Mouse (Mus musculus) cortical plate, adult 2 months (tissue): Measurements from ENCODE around the gene Szt2. TPM values are rescaled to one million over a fixed set of nuclear protein-coding genes. Genes with fewer than 3 reads are reported as not detected.
A peak's percentile ranks its signal among the peaks of the same experiment; 100 is the strongest.

Experiments
- H3K27ac ChIP-seq: fragments of 200-500 bp; 2 replicates; pipeline ENCODE4 v1.5.1; 2012; ENCODE audit warnings: low read length, control low read depth, inconsistent platforms; ENCODE audit not compliant: insufficient read depth
- H3K4me1 ChIP-seq: fragments of 200-500 bp; 2 replicates; pipeline ENCODE4 v1.6.1; 2011; ENCODE audit warnings: low read length; ENCODE audit not compliant: control insufficient read depth, insufficient read depth
- H3K4me3 ChIP-seq: fragments of 200-500 bp; 2 replicates; pipeline ENCODE4 v1.5.1; 2011; ENCODE audit warnings: mild to moderate bottlenecking, low read length, control low read depth; ENCODE audit not compliant: insufficient read depth
- CTCF ChIP-seq: fragments of 200-500 bp; IDR thresholded peaks from 2 replicates; pipeline ENCODE4 v1.5.1; 2011; ENCODE audit warnings: mild to moderate bottlenecking, control low read depth, low read length; ENCODE audit not compliant: insufficient read depth; ENCODE audit errors: extremely low read depth
- POLR2A ChIP-seq: fragments of 200-500 bp; IDR thresholded peaks from 2 replicates; pipeline ENCODE4 v1.6.1; 2011; ENCODE audit warnings: mild to moderate bottlenecking, low read length, control low read depth; ENCODE audit not compliant: insufficient read depth; ENCODE audit errors: extremely low read depth
- polyA plus RNA-seq: library from polyadenylated mRNA; depleted of rRNA; stranded (reverse); fragments of >200 nt; gene quantifications from 2 replicates; pipeline ENCODE4 v1.2.3, GENCODE M21; 2012

The Szt2 gene
- polyA plus RNA-seq, 1 experiment: 33.4 TPM

GRCm38 (mm10) chr4:118351828-118352227, 57.2 kb downstream of the Szt2 start:
- TF ChIP-seq CTCF: no peak
- TF ChIP-seq POLR2A: no peak
- H3K4me1 ChIP-seq: peaks cover 7% of the 10 kb centered on the region; the same call in 1 of the 2 replicates
- no peak overlapping the region for H3K4me3 ChIP-seq
- H3K27ac ChIP-seq: peak overlapping the region; percentile 28; the same call in 1 of the 2 replicates

- TF ChIP-seq CTCF (no peak), POLR2A (no peak)
- Histone ChIP-seq H3K4me3 (no peak overlapping the region), H3K4me1 (peaks cover 7% of the 10 kb centered on the region; the same call in 1 of the 2 replicates), H3K27ac (no peak overlapping the region)
Measured at GRCm38 (mm10) chr4:118350864-118351263, 58.2 kb downstream of the Szt2 start.

- TF ChIP-seq CTCF: no peak
- TF ChIP-seq POLR2A: no peak
- H3K27ac ChIP-seq: no peak overlapping the region
- H3K4me3 ChIP-seq: no peak overlapping the region
- H3K4me1 ChIP-seq: peaks cover 7% of the 10 kb centered on the region; the same call in 1 of the 2 replicates
Measured at GRCm38 (mm10) chr4:118347529-118348309, 61.4 kb downstream of the Szt2 start.

DNA sequence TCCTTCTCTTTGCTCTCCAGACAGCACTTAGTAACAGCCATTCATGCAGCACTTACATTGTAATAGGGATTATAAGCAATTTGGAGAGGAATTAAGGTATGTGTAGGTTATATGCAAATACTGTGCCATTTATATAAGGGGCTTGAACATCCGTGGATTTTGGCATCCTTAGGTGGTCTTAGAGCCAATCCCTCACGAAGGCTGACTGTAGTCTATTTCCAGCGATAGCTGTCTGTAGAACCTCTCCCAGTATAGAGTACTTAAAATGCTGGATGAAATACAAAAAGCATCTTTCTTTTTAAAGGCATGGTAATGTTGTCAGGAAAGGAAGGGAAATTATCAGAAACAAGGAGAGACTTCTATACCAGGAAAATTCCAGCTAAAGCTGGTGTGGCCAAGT, 67.6 kb downstream of the Szt2 start:
- TF ChIP-seq POLR2A: no peak
- TF ChIP-seq CTCF: no peak
- peaks cover 5% of the 10 kb centered on the region for H3K4me1 ChIP-seq
- H3K27ac ChIP-seq: no peak overlapping the region
- H3K4me3 ChIP-seq: no peak overlapping the region

- TF ChIP-seq CTCF (peak; percentile 45), POLR2A (no peak)
- H3K4me3 ChIP-seq: no peak overlapping the region
- no peak overlapping the region for H3K27ac ChIP-seq
- H3K4me1 ChIP-seq: peaks cover 5% of the 10 kb centered on the region
Measured at GRCm38 (mm10) chr4:118336658-118337057, 72.4 kb downstream of the Szt2 start.

- no peak overlapping the region for H3K4me3 ChIP-seq
- H3K4me1 ChIP-seq: peaks cover under 1% of the 10 kb centered on the region
- TF ChIP-seq POLR2A (no peak), CTCF (no peak)
Measured at GRCm38 (mm10) chr4:118335991-118336390, 73.1 kb downstream of the Szt2 start.

DNA sequence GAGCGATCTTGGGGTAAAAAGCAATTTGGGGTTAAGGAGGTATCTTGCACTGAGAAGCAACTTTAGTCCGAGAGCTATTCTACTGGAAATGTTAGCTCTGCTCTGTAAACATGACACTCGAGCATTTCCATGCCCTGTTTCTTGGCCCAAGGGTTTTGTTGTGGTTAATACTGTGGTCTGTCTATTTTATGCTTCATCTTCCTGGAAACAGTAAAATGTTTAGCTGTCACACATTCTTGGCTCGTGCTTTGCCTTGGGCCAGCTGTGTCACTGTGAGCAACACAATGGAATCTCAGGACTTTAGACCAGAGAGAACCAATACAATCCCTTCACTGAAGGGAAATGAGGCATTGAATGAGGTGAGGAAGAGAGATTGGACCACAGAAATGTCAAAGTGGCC, 77.3 kb downstream of the Szt2 start:
- H3K4me3 ChIP-seq: no peak overlapping the region
- H3K4me1 ChIP-seq: no peaks in the 10 kb centered on the region
- TF ChIP-seq POLR2A: no peak
- no peak for TF ChIP-seq CTCF
- no peak overlapping the region for H3K27ac ChIP-seq

More at GRCm38 (mm10) chr4:118335991-118336390, 73.1 kb downstream of the Szt2 start:
- H3K27ac ChIP-seq: no peak overlapping the region

DNA sequence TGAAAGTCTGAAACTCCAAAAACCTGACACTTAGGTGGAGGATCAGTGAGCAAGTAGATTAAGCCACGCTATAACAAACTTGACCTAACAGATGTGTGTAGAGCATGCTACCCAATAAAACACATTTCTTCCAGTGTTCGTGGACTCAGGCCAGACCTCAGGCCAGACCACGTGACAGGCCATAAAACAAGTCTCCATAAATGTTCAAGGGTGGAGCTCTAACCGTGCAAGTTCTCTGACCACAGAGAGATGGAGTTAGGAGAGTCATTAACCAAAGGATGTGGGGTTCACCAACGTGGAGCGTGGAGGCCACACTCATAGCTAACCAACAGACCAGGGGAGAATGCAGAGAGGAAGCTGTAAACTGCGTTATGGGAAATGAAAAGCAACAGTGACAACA, 82.6 kb downstream of the Szt2 start:
- no peak for TF ChIP-seq CTCF
- no peak for TF ChIP-seq POLR2A
- H3K4me1 ChIP-seq: no peaks in the 10 kb centered on the region
- no peak overlapping the region for H3K4me3 ChIP-seq
- H3K27ac ChIP-seq: no peak overlapping the region

DNA sequence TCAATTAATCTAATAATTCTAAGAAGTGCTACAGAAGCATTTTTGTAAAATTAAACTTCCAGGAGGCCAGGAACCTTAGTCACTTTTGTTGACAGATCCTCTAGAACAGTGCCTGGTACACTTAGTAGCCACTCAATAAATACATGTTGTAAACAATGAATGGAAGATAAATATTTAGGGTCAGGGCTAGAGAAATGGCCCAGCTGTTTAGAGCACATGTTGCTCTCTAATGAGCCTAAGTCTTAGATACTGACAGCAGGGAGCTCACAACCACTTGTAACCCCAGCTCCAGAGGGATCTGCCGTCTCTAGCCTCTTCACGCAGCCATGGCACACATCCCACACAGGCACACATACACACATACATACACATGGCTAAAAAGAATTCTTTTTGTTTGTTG, 88.4 kb downstream of the Szt2 start:
- H3K4me1 ChIP-seq: no peaks in the 10 kb centered on the region
- TF ChIP-seq CTCF (no peak), POLR2A (no peak)
- H3K4me3 ChIP-seq: no peak overlapping the region
- H3K27ac ChIP-seq: no peak overlapping the region

DNA sequence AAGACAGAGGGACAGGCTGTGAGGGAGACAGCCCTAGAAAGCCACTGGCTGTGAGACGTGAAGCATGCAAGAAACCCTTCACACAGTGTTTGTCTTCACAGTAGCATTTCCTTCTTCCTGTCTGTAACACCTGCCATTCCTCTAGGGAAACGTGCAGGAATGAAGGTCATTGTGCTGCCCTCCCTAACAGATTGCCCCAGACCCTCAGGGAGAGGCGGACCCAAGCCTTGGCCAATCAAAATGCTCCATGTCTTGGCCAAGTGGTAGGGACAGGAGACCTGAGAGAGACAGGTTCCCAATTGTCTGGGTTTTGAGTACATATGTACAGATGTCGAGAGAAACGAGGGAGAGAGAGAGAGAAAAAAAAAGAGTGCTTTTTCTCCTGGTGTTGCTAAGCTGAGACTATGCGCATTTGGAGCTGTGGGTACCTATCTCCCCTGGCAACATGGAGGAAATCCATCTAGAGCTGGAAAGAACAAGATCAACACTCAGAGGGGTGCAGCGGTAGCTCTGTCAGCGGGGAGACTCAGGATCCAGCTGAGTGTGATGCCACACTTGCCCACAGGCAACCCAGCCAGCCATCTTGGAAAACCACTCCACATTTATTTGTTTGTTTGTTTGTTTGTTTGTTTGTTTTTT, 89.2 kb downstream of the Szt2 start:
- Histone ChIP-seq H3K4me3 (no peak overlapping the region), H3K4me1 (no peaks in the 10 kb centered on the region), H3K27ac (no peak overlapping the region)
- TF ChIP-seq POLR2A (no peak), CTCF (no peak)
